Mouse (Mus musculus) neural tube, embryonic 11.5 days (tissue): ENCODE results near the gene Chst13. TPM values are rescaled to one million over a fixed set of nuclear protein-coding genes. Genes with fewer than 3 reads are reported as not detected.
A peak's percentile ranks its signal among the peaks of the same experiment; 100 is the strongest.

Experiments used
- ATAC-seq: fragments of 200-750 bp; cut with Nextera tagmentation; 2 replicates; pipeline ENCODE4 v1.8.0; 2017; ENCODE audit warnings: moderate number of reproducible peaks, mild to moderate bottlenecking, moderate TSS enrichment, moderate library complexity; ENCODE audit not compliant: insufficient read depth, low FRiP score, low TSS enrichment
- DNase-seq: peaks from one replicate; pipeline ENCODE4 v3.0.0-alpha.2; 2015; ENCODE audit warnings: low spot score
- H3K27ac ChIP-seq: fragments of 300-500 bp; sonication (generic); 2 replicates; pipeline ENCODE4 v1.5.1; 2014; ENCODE audit warnings: low read depth, mild to moderate bottlenecking, low read length
- H3K27me3 ChIP-seq: fragments of 300-500 bp; sonication (generic); 2 replicates; pipeline ENCODE4 v1.6.1; 2014; ENCODE audit warnings: mild to moderate bottlenecking, low read length, mixed read lengths; ENCODE audit not compliant: control insufficient read depth, insufficient read depth
- H3K36me3 ChIP-seq: fragments of 300-500 bp; sonication (generic); 2 replicates; pipeline ENCODE4 v1.6.1; 2014; ENCODE audit warnings: mild to moderate bottlenecking, low read length, moderate library complexity, mixed read lengths; ENCODE audit not compliant: control insufficient read depth, insufficient read depth
- H3K4me1 ChIP-seq: fragments of 300-500 bp; sonication (generic); 2 replicates; pipeline ENCODE4 v1.6.1; 2014; ENCODE audit warnings: low read length, mixed read lengths; ENCODE audit not compliant: control insufficient read depth, insufficient read depth
- H3K4me2 ChIP-seq: fragments of 300-500 bp; sonication (generic); 2 replicates; pipeline ENCODE4 v1.6.1; 2014; ENCODE audit warnings: low read depth, mild to moderate bottlenecking, moderate library complexity
- H3K4me3 ChIP-seq: fragments of 300-500 bp; sonication (generic); 2 replicates; pipeline ENCODE4 v1.5.1; 2014; ENCODE audit warnings: low read depth, low read length
- H3K9ac ChIP-seq: fragments of 300-500 bp; sonication (generic); 2 replicates; pipeline ENCODE4 v1.6.1; 2014; ENCODE audit warnings: mild to moderate bottlenecking, low read length
- H3K9me3 ChIP-seq: fragments of 300-500 bp; sonication (generic); 2 replicates; pipeline ENCODE4 v1.6.1; 2016; ENCODE audit warnings: low read length; ENCODE audit not compliant: control insufficient read depth
- WGBS: fragments of 180-500 bp; shearing (Covaris S2); extraction: QIAGEN DNeasy Blood & Tissue Kit; methylation state at CpG from one replicate; pipeline ENCODE4 v1.1.7; 2014; 5-methylcytosine and 5-hydroxymethylcytosine counted together
- polyA plus RNA-seq: library from polyadenylated mRNA; unstranded; fragments of >200 nt; fragmentation: Nextera tagmentation; extraction: Ambion mirVana; gene quantifications from 2 replicates; pipeline ENCODE4 v1.2.1, GENCODE M21; 2014

Gene Chst13
- polyA plus RNA-seq: not detected in 2 replicates

DNA sequence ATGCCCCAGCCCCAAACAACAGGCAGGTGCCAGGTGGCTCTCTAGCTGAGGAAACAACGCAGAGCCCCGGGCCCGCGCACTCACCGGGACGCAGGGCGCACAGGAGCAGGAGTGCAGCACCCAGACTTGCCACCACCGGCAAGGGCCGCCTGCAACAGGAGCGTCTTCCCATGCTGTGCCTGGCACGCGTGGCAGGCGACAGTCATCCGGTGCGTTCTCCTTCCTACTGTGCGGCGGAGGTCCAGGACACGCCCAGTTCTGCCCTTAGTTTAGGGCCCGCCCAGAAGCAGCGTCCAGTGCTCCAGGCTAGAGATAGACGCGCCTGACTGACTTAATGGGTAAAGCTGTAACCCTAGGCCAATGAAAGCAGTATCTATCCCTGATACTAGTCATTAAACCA lies at the start of gene Chst13:
Gene Chst13 (minus strand): TSS at position 195 of the 400 bp plus-strand sequence.
- Histone ChIP-seq H3K27me3 (no peaks in the 10 kb centered on the region), H3K4me2 (peak within 1 kb of the TSS; percentile 31; the same call in 1 of the 2 replicates), H3K9me3 (no peaks in the 10 kb centered on the region), H3K4me3 (no peak within 1 kb of the TSS), H3K4me1 (no peaks in the 10 kb centered on the region), H3K36me3 (no peaks in the 10 kb centered on the region), H3K27ac (no peak within 1 kb of the TSS), H3K9ac (0 out of 2 replicates have a peak within 1 kb of the TSS, but pooled peaks have one; percentile 24)
- no peak for DNase-seq
- WGBS: 8% methylated on average over 22 of the region's 22 CpGs
- ATAC-seq: no peak

DNA sequence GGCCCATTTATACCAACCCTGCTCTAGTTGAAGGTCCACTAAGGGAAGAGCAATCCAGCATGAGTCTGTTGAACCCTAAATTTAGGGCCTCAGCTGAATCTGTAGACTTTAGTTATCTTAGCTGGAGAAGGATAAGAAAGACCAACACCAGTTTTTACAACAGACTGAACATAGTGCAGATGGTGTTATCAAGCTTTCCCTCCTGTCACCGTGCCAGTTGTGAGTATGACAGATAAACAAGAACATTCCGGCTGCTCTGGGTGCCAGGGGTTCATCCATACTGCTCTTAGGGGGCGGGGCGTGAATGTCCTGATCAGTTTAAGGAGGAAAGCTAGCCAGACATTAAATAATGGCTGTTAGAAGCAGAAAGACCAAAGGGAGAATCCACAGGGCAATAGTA lies 49.7 kb upstream of the Chst13 start:
- WGBS: 92% methylated on average over 4 of the region's 4 CpGs
- H3K36me3 ChIP-seq: peaks cover 16% of the 10 kb centered on the region
- no peaks in the 10 kb centered on the region for H3K27me3 ChIP-seq
- no peaks in the 10 kb centered on the region for H3K9me3 ChIP-seq
- no peak overlapping the region for H3K4me3 ChIP-seq
- no peak for DNase-seq
- H3K9ac ChIP-seq: no peak overlapping the region
- H3K4me1 ChIP-seq: peaks cover 10% of the 10 kb centered on the region
- H3K4me2 ChIP-seq: no peak overlapping the region
- ATAC-seq: no peak
- no peak overlapping the region for H3K27ac ChIP-seq

DNA sequence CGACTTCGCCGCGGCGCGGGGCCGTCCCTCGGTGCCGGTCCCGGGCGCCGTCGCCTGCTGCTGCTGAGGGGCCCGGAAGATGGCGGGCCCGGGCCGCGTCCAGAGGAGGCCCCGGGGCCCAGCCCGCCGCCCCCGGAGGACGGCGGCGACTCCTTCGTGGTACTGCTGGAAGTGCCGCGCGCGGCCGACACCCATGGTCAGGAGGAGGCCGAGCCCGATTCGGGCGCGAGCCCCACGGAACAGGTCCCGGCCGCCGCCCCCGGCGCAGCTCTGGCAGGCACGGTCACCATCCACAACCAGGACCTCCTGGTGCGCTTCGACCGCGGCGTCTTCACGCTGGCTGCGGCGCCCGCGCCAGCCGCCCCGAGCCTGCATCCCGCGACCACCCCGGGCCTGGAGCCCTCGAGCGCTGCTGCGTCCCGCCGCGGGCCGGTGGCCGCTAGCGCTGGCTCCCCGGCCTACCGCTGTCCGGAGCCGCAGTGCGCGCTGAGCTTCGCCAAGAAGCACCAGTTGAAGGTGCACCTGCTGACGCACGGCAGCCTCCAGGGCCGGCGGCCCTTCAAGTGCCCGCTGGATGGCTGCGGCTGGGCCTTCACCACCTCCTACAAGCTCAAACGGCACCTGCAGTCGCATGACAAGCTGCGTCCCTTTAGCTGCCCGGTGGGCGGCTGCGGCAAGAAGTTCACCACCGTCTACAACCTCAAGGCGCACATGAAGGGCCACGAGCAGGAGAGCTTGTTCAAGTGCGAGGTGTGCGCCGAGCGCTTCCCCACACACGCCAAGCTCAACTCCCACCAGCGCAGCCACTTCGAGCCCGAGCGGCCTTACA lies 45.0 kb upstream of the Chst13 start:
- H3K27ac ChIP-seq: peak overlapping the region; percentile 72
- H3K4me3 ChIP-seq: peak overlapping the region; percentile 92
- H3K4me2 ChIP-seq: peak overlapping the region; percentile 93
- H3K9me3 ChIP-seq: no peaks in the 10 kb centered on the region
- ATAC-seq (peak; percentile 81), DNase-seq (peak; percentile 52)
- H3K27me3 ChIP-seq: no peaks in the 10 kb centered on the region
- WGBS: under 1% methylated on average over 83 of the region's 98 CpGs
- H3K4me1 ChIP-seq: peaks cover 10% of the 10 kb centered on the region
- H3K36me3 ChIP-seq: peaks cover 5% of the 10 kb centered on the region; the same call in 1 of the 2 replicates
- peak overlapping the region; percentile 83 for H3K9ac ChIP-seq

DNA sequence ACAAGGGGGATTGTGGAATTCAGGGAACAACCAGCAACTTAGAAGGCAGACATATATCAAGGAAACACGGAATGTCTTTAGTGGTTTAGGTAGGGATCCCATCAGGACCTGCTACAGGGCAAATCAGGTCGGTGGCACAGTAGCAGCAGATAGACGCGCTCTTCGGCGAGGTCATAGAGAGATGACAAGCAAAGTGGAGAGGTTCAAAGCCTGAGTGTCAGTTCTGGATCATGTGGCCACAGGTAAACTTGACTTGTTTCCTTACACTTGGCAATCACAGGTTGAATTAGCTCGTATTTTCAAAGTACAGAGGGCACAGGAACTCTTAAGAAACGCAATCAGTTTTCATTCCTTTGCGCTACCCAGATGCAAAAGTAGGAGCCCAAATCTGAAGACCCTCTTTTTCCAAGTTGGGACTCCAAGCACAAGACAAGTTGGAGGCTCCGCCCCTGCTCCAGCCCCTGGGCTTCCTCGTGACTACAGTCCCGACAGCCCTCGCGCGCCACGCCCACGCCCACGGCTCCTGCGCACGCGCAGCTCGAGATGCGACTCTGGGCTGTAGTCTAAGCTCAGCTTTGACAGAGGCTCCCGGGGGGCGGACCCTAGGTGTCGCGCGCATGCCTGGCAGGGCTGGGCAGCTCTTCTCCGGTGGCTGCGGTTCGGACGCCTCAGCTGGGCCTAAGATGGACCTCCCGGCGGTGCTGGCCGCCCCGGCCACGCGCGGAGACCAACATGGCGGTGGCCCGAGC lies 44.2 kb upstream of the Chst13 start, which contains the start of gene Zxdc:
Gene Zxdc (plus strand): TSS at position 517 of the 749 bp plus-strand sequence.
- DNase-seq: peak; percentile 99
- H3K27me3 ChIP-seq: no peaks in the 10 kb centered on the region
- 7% methylated on average over 41 of the region's 41 CpGs for WGBS
- H3K36me3 ChIP-seq: peaks cover 2% of the 10 kb centered on the region; the same call in 1 of the 2 replicates
- H3K4me1 ChIP-seq: peaks cover 10% of the 10 kb centered on the region
- peak within 1 kb of the TSS; percentile 93 for H3K4me2 ChIP-seq
- H3K27ac ChIP-seq: peak within 1 kb of the TSS; percentile 72
- H3K4me3 ChIP-seq: peak within 1 kb of the TSS; percentile 92
- peak within 1 kb of the TSS; percentile 83 for H3K9ac ChIP-seq
- ATAC-seq: peak; percentile 97
- H3K9me3 ChIP-seq: no peaks in the 10 kb centered on the region

DNA sequence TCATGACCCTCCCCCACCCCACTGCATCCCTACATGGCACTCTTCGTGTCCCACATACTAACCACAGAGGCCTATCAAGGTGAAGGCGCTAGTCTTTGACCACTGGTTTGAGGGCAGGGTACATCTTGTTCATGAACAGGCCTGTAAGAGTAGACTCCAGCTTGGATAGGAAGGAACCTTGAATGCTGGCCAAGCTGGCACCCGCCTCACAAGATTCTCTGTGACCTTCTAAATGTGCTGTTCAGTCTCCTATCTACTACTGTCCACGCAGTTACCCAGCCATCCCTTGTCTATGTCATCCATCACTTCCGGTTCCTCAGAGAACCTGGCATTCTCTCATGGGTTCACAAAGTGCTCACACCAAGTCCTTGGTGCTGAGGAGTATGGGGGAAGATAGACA lies 38.3 kb upstream of the Chst13 start:
- Histone ChIP-seq H3K9ac (no peak overlapping the region), H3K9me3 (no peaks in the 10 kb centered on the region), H3K4me2 (no peak overlapping the region), H3K4me3 (no peak overlapping the region), H3K36me3 (no peaks in the 10 kb centered on the region), H3K27me3 (no peaks in the 10 kb centered on the region), H3K27ac (no peak overlapping the region), H3K4me1 (no peaks in the 10 kb centered on the region)
- no peak for ATAC-seq
- DNase-seq: no peak
- 82% methylated on average over 5 of the region's 5 CpGs for WGBS

DNA sequence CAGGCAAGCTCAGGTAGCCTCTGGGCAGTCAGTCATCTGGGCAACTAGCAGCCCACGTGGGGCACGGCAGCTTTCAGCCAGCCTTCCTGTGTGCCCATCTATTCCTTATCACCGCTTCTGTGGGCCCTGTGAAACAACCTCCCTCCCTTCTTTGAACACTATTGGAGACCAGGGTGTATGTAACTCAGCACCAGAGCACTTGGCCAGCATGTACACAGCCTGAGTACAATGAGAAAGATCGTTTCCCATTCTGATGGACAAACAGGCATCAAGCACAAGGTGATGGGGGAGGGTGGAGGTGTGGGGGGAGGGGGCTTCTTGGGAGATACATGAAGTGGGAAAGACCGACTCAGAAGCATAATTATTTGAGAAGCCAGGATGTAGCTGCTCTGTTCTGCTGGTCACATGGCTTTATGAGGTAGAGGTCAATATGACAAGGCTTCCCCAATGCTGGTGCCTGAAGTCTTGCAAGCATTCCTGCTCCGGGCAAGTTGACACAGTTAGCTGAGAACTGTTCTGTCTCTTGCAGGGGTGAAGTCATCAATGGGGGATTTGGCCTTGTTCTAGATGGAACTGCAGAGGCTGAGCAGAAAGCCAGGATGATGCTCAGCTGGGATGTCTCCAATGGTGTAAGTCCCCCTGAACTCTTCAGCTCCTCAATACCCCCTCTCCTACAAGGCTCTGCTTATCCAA lies 36.1 kb upstream of the Chst13 start:
- DNase-seq: no peak
- H3K9me3 ChIP-seq: no peaks in the 10 kb centered on the region
- no peaks in the 10 kb centered on the region for H3K36me3 ChIP-seq
- no peaks in the 10 kb centered on the region for H3K27me3 ChIP-seq
- no peak overlapping the region for H3K4me2 ChIP-seq
- 84% methylated on average over 6 of the region's 6 CpGs for WGBS
- H3K4me1 ChIP-seq: no peaks in the 10 kb centered on the region
- no peak overlapping the region for H3K4me3 ChIP-seq
- no peak overlapping the region for H3K9ac ChIP-seq
- no peak overlapping the region for H3K27ac ChIP-seq
- no peak for ATAC-seq

DNA sequence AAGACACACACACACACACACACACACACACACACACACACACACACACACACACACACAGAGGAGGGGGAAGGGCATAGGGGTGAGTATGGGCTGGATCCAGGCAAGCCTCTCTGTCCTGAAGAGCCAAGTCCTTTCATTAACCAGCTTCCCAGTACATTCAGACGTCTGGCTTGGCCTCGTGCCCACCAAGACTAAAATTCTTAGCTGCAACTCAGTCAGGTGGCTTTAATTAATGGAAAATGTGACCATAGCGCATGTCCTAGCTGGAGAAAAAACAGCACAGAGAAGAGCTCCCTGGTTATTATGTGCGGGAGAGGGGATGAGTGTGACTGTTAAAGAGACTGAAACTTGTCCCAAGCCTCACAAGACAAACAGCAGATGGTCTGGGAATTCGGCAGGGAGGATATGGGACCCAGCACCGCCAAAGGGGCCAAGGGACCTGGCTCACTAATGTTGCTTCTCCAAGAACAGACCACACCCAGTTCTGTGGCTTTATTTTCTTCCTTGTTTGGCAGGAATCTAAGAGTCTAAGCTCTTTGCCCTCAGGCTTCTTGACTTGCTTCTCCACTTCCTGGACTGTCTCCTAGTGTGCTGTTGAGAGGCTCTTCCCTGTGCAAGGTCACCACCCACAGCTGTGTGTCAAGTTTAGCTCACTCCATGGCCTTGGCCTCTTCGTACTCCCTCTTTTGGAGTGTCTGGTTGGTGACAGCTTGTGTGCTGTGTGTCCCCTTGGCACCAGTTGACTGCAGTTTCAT lies 35.2 kb upstream of the Chst13 start:
- Histone ChIP-seq H3K9ac (no peak overlapping the region), H3K27ac (no peak overlapping the region), H3K36me3 (no peaks in the 10 kb centered on the region), H3K9me3 (no peaks in the 10 kb centered on the region), H3K4me1 (no peaks in the 10 kb centered on the region), H3K4me2 (no peak overlapping the region), H3K27me3 (no peaks in the 10 kb centered on the region), H3K4me3 (no peak overlapping the region)
- ATAC-seq: no peak
- no peak for DNase-seq
- 67% methylated on average over 7 of the region's 7 CpGs for WGBS

DNA sequence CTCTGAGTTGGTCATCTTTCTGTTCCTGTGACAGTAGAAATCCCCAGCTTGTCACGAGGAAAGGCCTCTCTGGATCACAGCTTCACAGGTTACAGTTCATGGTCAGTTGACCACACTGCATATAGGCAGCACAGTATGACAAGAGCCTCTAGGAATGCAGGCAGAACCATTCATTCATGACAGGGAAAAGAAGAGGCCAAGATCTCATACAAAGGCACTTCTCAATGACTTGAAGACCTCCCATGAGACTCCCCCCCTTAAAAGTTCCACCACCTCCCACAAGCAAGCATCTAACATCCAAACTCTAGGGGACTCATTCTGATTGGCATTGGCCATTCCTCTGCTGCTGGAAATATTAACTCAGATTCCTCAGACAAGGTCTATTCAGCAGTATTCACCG lies 34.5 kb upstream of the Chst13 start:
- H3K27ac ChIP-seq: no peak overlapping the region
- no peaks in the 10 kb centered on the region for H3K27me3 ChIP-seq
- DNase-seq: no peak
- no peaks in the 10 kb centered on the region for H3K9me3 ChIP-seq
- H3K4me1 ChIP-seq: no peaks in the 10 kb centered on the region
- H3K4me2 ChIP-seq: no peak overlapping the region
- H3K9ac ChIP-seq: no peak overlapping the region
- ATAC-seq: no peak
- no peaks in the 10 kb centered on the region for H3K36me3 ChIP-seq
- H3K4me3 ChIP-seq: no peak overlapping the region
- WGBS: 79% methylated on average over 2 of the region's 2 CpGs
